Comparison of ENCODE assay signal across 9 mouse cellular contexts in the genomic region with DNA sequence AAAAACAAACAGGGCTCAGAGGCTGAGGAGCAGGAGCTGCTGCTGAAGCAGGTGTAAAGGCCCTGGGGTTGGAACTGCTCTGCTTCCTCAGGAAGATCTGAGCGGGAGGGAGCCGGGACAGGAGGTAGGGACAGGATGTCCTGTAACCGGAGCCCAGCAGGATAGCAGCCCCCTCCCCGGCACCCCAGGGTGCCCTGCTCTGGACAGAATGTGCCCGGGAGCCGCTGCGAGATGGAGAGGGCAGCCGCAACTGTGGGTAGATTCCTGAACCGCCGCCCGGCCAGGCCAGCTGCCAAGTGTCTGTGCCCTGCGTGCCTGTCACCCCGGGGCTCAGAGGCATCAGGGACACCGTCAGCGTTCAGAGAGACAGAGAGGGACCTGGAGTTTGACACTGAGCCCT. TPM values are rescaled to one million over a fixed set of nuclear protein-coding genes. Genes with fewer than 3 reads are reported as not detected.
DNase-seq lines count a peak whose midpoint lies in the region; ATAC-seq lines count a peak whose summit lies in the region.
"Had no signal": no experiment of that assay in that cellular context is flagged by ENCODE, and none has a peak within 500 bp of the region (broad histone marks: within the 10 kb centered on the region; RNA-seq: fewer than 3 reads in every experiment).

No protein-coding gene starts in this region.

- H3K9ac ChIP-seq in forebrain, embryonic 15.5 days (replicated peaks), result no peak overlapping the region
- H3K9ac ChIP-seq: embryonic facial prominence, embryonic 13.5 days had no signal

- 56% methylated on average over 15 of the region's 15 CpGs for WGBS in forebrain, embryonic 10.5 days
- WGBS in forebrain, embryonic 15.5 days, result 44% methylated on average over 15 of the region's 15 CpGs

- peaks cover 44% of the 10 kb centered on the region for H3K4me1 ChIP-seq in forebrain, embryonic 10.5 days
- H3K4me1 ChIP-seq in forebrain, embryonic 15.5 days, result peaks cover 3% of the 10 kb centered on the region

- no peak for ATAC-seq in forebrain, embryonic 15.5 days (replicated peaks)

- H3K27ac ChIP-seq in forebrain, embryonic 10.5 days, result peak overlapping the region; percentile 66
- no peak overlapping the region for H3K27ac ChIP-seq in forebrain, embryonic 15.5 days (replicated peaks)
- H3K27ac ChIP-seq: embryonic facial prominence, embryonic 13.5 days had no signal

- H3K36me3 ChIP-seq in forebrain, embryonic 10.5 days (replicated peaks), result peaks cover 20% of the 10 kb centered on the region
- no peaks in the 10 kb centered on the region for H3K36me3 ChIP-seq in forebrain, embryonic 15.5 days

- DNase-seq in forebrain, embryonic 10.5 days (ENCODE audit: extremely low spot score, low spot score), result no peak
- DNase-seq in thymus, postnatal 4 days, result peak; percentile 28
- no peak for DNase-seq in thymus, adult 18-20 months
- DNase-seq in heart, postnatal 4 days, result peak; percentile 91
- peak; percentile 79 for DNase-seq in lung, postnatal 25 days (ENCODE audit: low spot score)
- no peak for DNase-seq in embryo, embryonic 9.5 days (ENCODE audit: extremely low spot score)
- DNase-seq in retina, embryonic 14.5 days (ENCODE audit: low spot score), result no peak

- no peaks in the 10 kb centered on the region for H3K27me3 ChIP-seq in forebrain, embryonic 10.5 days (ENCODE audit: poor library complexity, severe bottlenecking)
- no peaks in the 10 kb centered on the region for H3K27me3 ChIP-seq in forebrain, embryonic 15.5 days
- H3K27me3 ChIP-seq: embryonic facial prominence, embryonic 13.5 days had no signal

- no peaks in the 10 kb centered on the region for H3K9me3 ChIP-seq in forebrain, embryonic 10.5 days
- H3K9me3 ChIP-seq in forebrain, embryonic 15.5 days, result no peaks in the 10 kb centered on the region
- H3K9me3 ChIP-seq: embryonic facial prominence, embryonic 13.5 days had no signal

- H3K4me2 ChIP-seq in forebrain, embryonic 15.5 days (replicated peaks), result no peak overlapping the region
- H3K4me2 ChIP-seq: embryonic facial prominence, embryonic 13.5 days had no signal

- no peak overlapping the region for H3K4me3 ChIP-seq in forebrain, embryonic 10.5 days
- no peak overlapping the region for H3K4me3 ChIP-seq in forebrain, embryonic 15.5 days
- H3K4me3 ChIP-seq: embryonic facial prominence, embryonic 13.5 days had no signal

RNA-seq across cellular contexts. Expression of a gene that starts 6.0 kb away (rescaled TPM):
- polyA plus RNA-seq in forebrain, embryonic 10.5 days (2016; fragmentation: Nextera tagmentation; extraction: Ambion mirVana), result 4.8 and 5.7 TPM in 2 replicates
- 9.0 and 9.6 TPM in 2 replicates for polyA plus RNA-seq in forebrain, embryonic 15.5 days (2015; fragmentation: Nextera tagmentation; extraction: Ambion mirVana)
- total RNA-seq in heart, postnatal 4 days (2021), result 1 to 10 TPM; 5.1 to 7.5 TPM

RNA-seq across cellular contexts. Expression of a gene that starts 25.3 kb away (rescaled TPM):
- polyA plus RNA-seq in forebrain, embryonic 10.5 days (2016; fragmentation: Nextera tagmentation; extraction: Ambion mirVana), result 0.12 TPM in 1 of 2 replicates, not detected in the other
- polyA plus RNA-seq in forebrain, embryonic 15.5 days (2015; fragmentation: Nextera tagmentation; extraction: Ambion mirVana), result 0.08 and 0.18 TPM in 2 replicates
- total RNA-seq in heart, postnatal 4 days (2021), result under 1 TPM in 1 of 2 experiments, not detected in 1; 0.12 TPM

RNA-seq across cellular contexts. Expression of a gene that starts 28.7 kb away (rescaled TPM):
- 12.0 and 14.9 TPM in 2 replicates for polyA plus RNA-seq in forebrain, embryonic 10.5 days (2016; fragmentation: Nextera tagmentation; extraction: Ambion mirVana)
- 24.6 and 25.0 TPM in 2 replicates for polyA plus RNA-seq in forebrain, embryonic 15.5 days (2015; fragmentation: Nextera tagmentation; extraction: Ambion mirVana)
- 1 to 10 TPM; 8.4 to 8.9 TPM for total RNA-seq in heart, postnatal 4 days (2021)

RNA-seq across cellular contexts. Expression of a gene that starts 29.5 kb away (rescaled TPM):
- polyA plus RNA-seq in forebrain, embryonic 10.5 days (2016; fragmentation: Nextera tagmentation; extraction: Ambion mirVana), result 4.7 and 5.9 TPM in 2 replicates
- polyA plus RNA-seq in forebrain, embryonic 15.5 days (2015; fragmentation: Nextera tagmentation; extraction: Ambion mirVana), result 12.4 and 14.3 TPM in 2 replicates
- 1 to 10 TPM; 2.5 to 3.0 TPM for total RNA-seq in heart, postnatal 4 days (2021)

RNA-seq across cellular contexts. Expression of a gene that starts 40.2 kb away (rescaled TPM):
- polyA plus RNA-seq in forebrain, embryonic 10.5 days (2016; fragmentation: Nextera tagmentation; extraction: Ambion mirVana), result 184 and 186 TPM in 2 replicates
- 160 and 166 TPM in 2 replicates for polyA plus RNA-seq in forebrain, embryonic 15.5 days (2015; fragmentation: Nextera tagmentation; extraction: Ambion mirVana)
- 10 to 100 TPM; 42.6 to 46.2 TPM for total RNA-seq in heart, postnatal 4 days (2021)

Comparison
In these comparisons a context has a peak if more than half of its experiments do, and no peak if none do; other contexts are left out.
1. DNase-seq: peak in thymus, postnatal 4 days (single experiment), heart, postnatal 4 days (single experiment) and lung, postnatal 25 days (single experiment); none in forebrain, embryonic 10.5 days (single experiment), thymus, adult 18-20 months (0 of 2), embryo, embryonic 9.5 days (single experiment) and retina, embryonic 14.5 days (single experiment).